Mouse (Mus musculus) lung, postnatal 0 days (tissue): Measurements from ENCODE around the gene Tbx5.

ENCODE experiments used
- CTCF ChIP-seq: IDR thresholded peaks from 2 replicates; pipeline ENCODE4 v1.5.1; 2016; ENCODE audit warnings: antibody characterized with exemption, mild to moderate bottlenecking
- EP300 ChIP-seq: IDR thresholded peaks from 2 replicates; pipeline ENCODE4 v1.6.1; 2016; ENCODE audit warnings: antibody characterized with exemption, mild to moderate bottlenecking, control low read depth

- TF ChIP-seq CTCF (no peak), EP300 (no peak)
These were observed 30.0 kb downstream of the Tbx5 start for GRCm38 (mm10) chr5:119862431-119862830.
